Mouse (Mus musculus) midbrain, embryonic 16.5 days (tissue): ENCODE measurements around the gene Fam198b. TPM values are rescaled to one million over a fixed set of nuclear protein-coding genes. Genes with fewer than 3 reads are reported as not detected.
A peak's percentile ranks its signal among the peaks of the same experiment; 100 is the strongest.

ENCODE experiments used
- ATAC-seq: fragments of 200-750 bp; cut with Nextera tagmentation; 2 replicates; pipeline ENCODE4 v1.8.0; 2017; ENCODE audit warnings: moderate TSS enrichment
- H3K27ac ChIP-seq: fragments of 300-500 bp; sonication (generic); 2 replicates; pipeline ENCODE4 v1.5.1; 2014; ENCODE audit warnings: mild to moderate bottlenecking, low read length, mixed read lengths
- H3K27me3 ChIP-seq: fragments of 300-500 bp; sonication (generic); 2 replicates; pipeline ENCODE4 v1.6.1; 2014; ENCODE audit warnings: low read depth, low read length, mixed read lengths; ENCODE audit not compliant: control insufficient read depth, insufficient read depth
- H3K36me3 ChIP-seq: fragments of 300-500 bp; sonication (generic); 2 replicates; pipeline ENCODE4 v1.6.1; 2014; ENCODE audit warnings: mild to moderate bottlenecking, low read length, moderate library complexity, mixed read lengths; ENCODE audit not compliant: control insufficient read depth, insufficient read depth
- H3K4me1 ChIP-seq: fragments of 300-500 bp; sonication (generic); 2 replicates; pipeline ENCODE4 v1.6.1; 2014; ENCODE audit warnings: mild to moderate bottlenecking, low read length, mixed read lengths; ENCODE audit not compliant: control insufficient read depth, insufficient read depth
- H3K4me2 ChIP-seq: fragments of 300-500 bp; sonication (generic); 2 replicates; pipeline ENCODE4 v1.6.1; 2014; ENCODE audit warnings: mild to moderate bottlenecking, low read length, mixed read lengths
- H3K4me3 ChIP-seq: fragments of 300-500 bp; sonication (generic); 2 replicates; pipeline ENCODE4 v1.5.1; 2014; ENCODE audit warnings: low read depth, mild to moderate bottlenecking, low read length, moderate library complexity, mixed read lengths
- H3K9ac ChIP-seq: fragments of 300-500 bp; sonication (generic); 2 replicates; pipeline ENCODE4 v1.6.1; 2014; ENCODE audit warnings: low read depth, low read length, mixed read lengths
- H3K9me3 ChIP-seq: fragments of 300-500 bp; sonication (generic); replicated peaks from 2 replicates; pipeline ENCODE4 v1.6.1; 2014; ENCODE audit warnings: mild to moderate bottlenecking, low read length, mixed read lengths; ENCODE audit not compliant: control insufficient read depth, poor library complexity, severe bottlenecking
- WGBS: fragments of 180-500 bp; shearing (Covaris S2); extraction: QIAGEN DNeasy Blood & Tissue Kit; methylation state at CpG from one replicate; pipeline ENCODE4 v1.1.7; 2014; 5-methylcytosine and 5-hydroxymethylcytosine counted together
- polyA plus RNA-seq: library from polyadenylated mRNA; unstranded; fragments of >200 nt; fragmentation: Nextera tagmentation; extraction: Ambion mirVana; gene quantifications from 2 replicates; pipeline ENCODE4 v1.2.1, GENCODE M21; 2015

Gene Fam198b
- polyA plus RNA-seq, 1 experiment from 2014 or later = 0.59 TPM

- Histone ChIP-seq H3K27me3 (no peaks in the 10 kb centered on the region), H3K36me3 (no peaks in the 10 kb centered on the region), H3K4me1 (no peaks in the 10 kb centered on the region), H3K27ac (no peak overlapping the region), H3K4me3 (no peak overlapping the region), H3K9me3 (no peaks in the 10 kb centered on the region), H3K9ac (no peak overlapping the region), H3K4me2 (no peak overlapping the region)
- WGBS = 36% methylated on average over 6 of the region's 6 CpGs
- ATAC-seq = no peak
These were observed 33.7 kb upstream of the Fam198b start for GRCm38 (mm10) chr3:79850656-79851055.

- no peak overlapping the region for H3K27ac ChIP-seq
- no peak overlapping the region for H3K4me3 ChIP-seq
- H3K4me2 ChIP-seq = no peak overlapping the region
- no peak overlapping the region for H3K9ac ChIP-seq
- H3K27me3 ChIP-seq = no peaks in the 10 kb centered on the region
- 60% methylated on average over 3 of the region's 3 CpGs for WGBS
- no peaks in the 10 kb centered on the region for H3K36me3 ChIP-seq
- no peak for ATAC-seq
- no peaks in the 10 kb centered on the region for H3K9me3 ChIP-seq
- H3K4me1 ChIP-seq = no peaks in the 10 kb centered on the region
These were observed 32.2 kb upstream of the Fam198b start for GRCm38 (mm10) chr3:79852108-79852507.

- H3K36me3 ChIP-seq = no peaks in the 10 kb centered on the region
- H3K27me3 ChIP-seq = no peaks in the 10 kb centered on the region
- H3K4me1 ChIP-seq = no peaks in the 10 kb centered on the region
- no peaks in the 10 kb centered on the region for H3K9me3 ChIP-seq
- no peak within 1 kb of the TSS for H3K4me3 ChIP-seq
- no peak within 1 kb of the TSS for H3K27ac ChIP-seq
- peak; percentile 30; the same call in 1 of the 2 replicates for ATAC-seq
- 24% methylated on average over 8 of the region's 8 CpGs for WGBS
- no peak within 1 kb of the TSS for H3K4me2 ChIP-seq
- H3K9ac ChIP-seq = no peak within 1 kb of the TSS
These were observed 31.6 kb upstream of the Fam198b start, which contains the start of gene Tmem144 for GRCm38 (mm10) chr3:79852654-79853166. Gene Tmem144, minus strand, starts transcription at chr3:79852773.

- Histone ChIP-seq H3K9me3 (no peaks in the 10 kb centered on the region), H3K4me2 (no peak overlapping the region), H3K27me3 (no peaks in the 10 kb centered on the region), H3K9ac (no peak overlapping the region), H3K4me3 (no peak overlapping the region), H3K27ac (no peak overlapping the region), H3K36me3 (no peaks in the 10 kb centered on the region), H3K4me1 (0 out of 2 replicates have a peak, but pooled peaks cover 2% of the 10 kb centered on the region)
- 68% methylated on average over 5 of the region's 5 CpGs for WGBS
- no peak for ATAC-seq
These were observed 26.6 kb upstream of the Fam198b start for GRCm38 (mm10) chr3:79857780-79858179.

- Histone ChIP-seq H3K4me3 (no peak overlapping the region), H3K9ac (no peak overlapping the region), H3K4me2 (no peak overlapping the region), H3K9me3 (no peaks in the 10 kb centered on the region), H3K27me3 (no peaks in the 10 kb centered on the region), H3K36me3 (no peaks in the 10 kb centered on the region), H3K4me1 (0 out of 2 replicates have a peak, but pooled peaks cover 2% of the 10 kb centered on the region), H3K27ac (0 out of 2 replicates have a peak overlapping the region, but pooled peaks have one; percentile 28)
- 53% methylated on average over 3 of the region's 3 CpGs for whole genome bisulfite sequencing
- no peak for ATAC-seq
These were observed 26.1 kb upstream of the Fam198b start for GRCm38 (mm10) chr3:79858221-79858620.

GRCm38 (mm10) chr3:79864824-79865223 lies 19.5 kb upstream of the Fam198b start:
- H3K27ac ChIP-seq = no peak overlapping the region
- no peak overlapping the region for H3K9ac ChIP-seq
- no peak for ATAC-seq
- WGBS = 59% methylated on average over 7 of the region's 7 CpGs
- H3K36me3 ChIP-seq = no peaks in the 10 kb centered on the region
- H3K27me3 ChIP-seq = no peaks in the 10 kb centered on the region
- no peaks in the 10 kb centered on the region for H3K9me3 ChIP-seq
- H3K4me3 ChIP-seq = no peak overlapping the region
- H3K4me2 ChIP-seq = no peak overlapping the region
- H3K4me1 ChIP-seq = peaks cover 17% of the 10 kb centered on the region

- Histone ChIP-seq H3K4me1 (peaks cover 17% of the 10 kb centered on the region), H3K9ac (no peak overlapping the region), H3K4me2 (no peak overlapping the region), H3K27me3 (no peaks in the 10 kb centered on the region), H3K9me3 (no peaks in the 10 kb centered on the region), H3K27ac (peak overlapping the region; percentile 89), H3K36me3 (no peaks in the 10 kb centered on the region), H3K4me3 (no peak overlapping the region)
- no peak for ATAC-seq
- WGBS = 62% methylated on average over 3 of the region's 3 CpGs
These were observed 18.2 kb upstream of the Fam198b start for GRCm38 (mm10) chr3:79866089-79866488.

- Histone ChIP-seq H3K27ac (peak overlapping the region; percentile 89), H3K4me1 (peaks cover 17% of the 10 kb centered on the region), H3K27me3 (no peaks in the 10 kb centered on the region), H3K9ac (no peak overlapping the region), H3K4me3 (no peak overlapping the region), H3K9me3 (no peaks in the 10 kb centered on the region), H3K36me3 (no peaks in the 10 kb centered on the region), H3K4me2 (0 out of 2 replicates have a peak overlapping the region, but pooled peaks have one; percentile 9)
- ATAC-seq = peak; percentile 69
- WGBS = 55% methylated on average over 9 of the region's 9 CpGs
These were observed 17.8 kb upstream of the Fam198b start for GRCm38 (mm10) chr3:79866526-79866925.

- H3K36me3 ChIP-seq = no peaks in the 10 kb centered on the region
- WGBS = 20% methylated on average over 1 of the region's 1 CpGs
These were observed 17.1 kb upstream of the Fam198b start for GRCm38 (mm10) chr3:79867121-79867709.

More at GRCm38 (mm10) chr3:79867121-79867709, 17.1 kb upstream of the Fam198b start:
- ATAC-seq = peak; percentile 91
- Histone ChIP-seq H3K4me3 (no peak overlapping the region), H3K9ac (no peak overlapping the region), H3K4me2 (0 out of 2 replicates have a peak overlapping the region, but pooled peaks have one; percentile 9), H3K4me1 (peaks cover 17% of the 10 kb centered on the region), H3K27ac (peak overlapping the region; percentile 89), H3K9me3 (no peaks in the 10 kb centered on the region), H3K27me3 (no peaks in the 10 kb centered on the region)
